8 mouse cellular contexts compared by ENCODE assay signal in genomic region chr6:92183621-92184131, GRCm38 (mm10). TPM values are rescaled to one million over a fixed set of nuclear protein-coding genes. Genes with fewer than 3 reads are reported as not detected.
DNase-seq lines count a peak whose midpoint lies in the region; ATAC-seq lines count a peak whose summit lies in the region.

TSS of gene Mrps25 (minus strand) at chr6:92184033.

- peak; percentile 54 for DNase-seq in WW6 (ENCODE audit: low read depth, low spot score)
- peak; percentile 79 to 81 for DNase-seq in cerebellum, postnatal 36 days
- DNase-seq in frontal cortex, postnatal 36 days (ENCODE audit: low spot score in 2 of 2), result peak; percentile 68 to 82
- peak; percentile 85 for DNase-seq in hindbrain, embryonic 14.5 days (ENCODE audit: low spot score)
- DNase-seq in layer of hippocampus, postnatal 25 days (ENCODE audit: extremely low spot score in 1 of 2, low spot score in 1 of 2), result peak; percentile 70 to 71
- DNase-seq in lung, postnatal 25 days (ENCODE audit: low spot score), result peak; percentile 58
- peak; percentile 85 for DNase-seq in retina, postnatal 1 day
- DNase-seq in thymus, postnatal 4 days, result peak; percentile 74

- H3K9ac ChIP-seq in hindbrain, embryonic 14.5 days, result peak within 1 kb of the TSS; percentile 80

- H3K27me3 ChIP-seq in hindbrain, embryonic 14.5 days (ENCODE audit: control insufficient read depth, insufficient read depth, low read length), result no peaks in the 10 kb centered on the region

- peak; percentile 94 for ATAC-seq in hindbrain, embryonic 14.5 days (ENCODE audit: low FRiP score)

- 0 out of 2 replicates have a peak, but pooled peaks cover 9% of the 10 kb centered on the region for H3K9me3 ChIP-seq in hindbrain, embryonic 14.5 days (ENCODE audit: control insufficient read depth, low read length)

- peak within 1 kb of the TSS; percentile 67 for H3K27ac ChIP-seq in hindbrain, embryonic 14.5 days

- H3K4me3 ChIP-seq in hindbrain, embryonic 14.5 days (replicated peaks; ENCODE audit: low read length), result peak within 1 kb of the TSS; percentile 66

- H3K4me1 ChIP-seq in hindbrain, embryonic 14.5 days (replicated peaks; ENCODE audit: control insufficient read depth, insufficient read depth, low read length), result peaks cover 15% of the 10 kb centered on the region

- H3K36me3 ChIP-seq in hindbrain, embryonic 14.5 days (replicated peaks; ENCODE audit: control insufficient read depth, insufficient read depth), result peaks cover 21% of the 10 kb centered on the region

- under 1% methylated on average over 42 of the region's 42 CpGs for WGBS in hindbrain, embryonic 14.5 days

- peak within 1 kb of the TSS; percentile 57 for H3K4me2 ChIP-seq in hindbrain, embryonic 14.5 days (replicated peaks)

RNA-seq across cellular contexts. Expression of gene Mrps25, which starts in this region (rescaled TPM):
- 57.3 and 65.0 TPM in 2 replicates for polyA plus RNA-seq in hindbrain, embryonic 14.5 days (2014; fragmentation: Nextera tagmentation; extraction: Ambion mirVana)
- 10 to 100 TPM; 50.0 to 56.0 TPM for total RNA-seq in layer of hippocampus, postnatal 25 days (2021)

Comparison
In these comparisons a context has a peak if more than half of its experiments do, and no peak if none do; other contexts are left out.
1. Peak in every context shown above with its lines: DNase-seq, ATAC-seq, H3K4me3 ChIP-seq and H3K27ac ChIP-seq.